ENCODE assay signal across 8 mouse cellular contexts in the genomic region with DNA sequence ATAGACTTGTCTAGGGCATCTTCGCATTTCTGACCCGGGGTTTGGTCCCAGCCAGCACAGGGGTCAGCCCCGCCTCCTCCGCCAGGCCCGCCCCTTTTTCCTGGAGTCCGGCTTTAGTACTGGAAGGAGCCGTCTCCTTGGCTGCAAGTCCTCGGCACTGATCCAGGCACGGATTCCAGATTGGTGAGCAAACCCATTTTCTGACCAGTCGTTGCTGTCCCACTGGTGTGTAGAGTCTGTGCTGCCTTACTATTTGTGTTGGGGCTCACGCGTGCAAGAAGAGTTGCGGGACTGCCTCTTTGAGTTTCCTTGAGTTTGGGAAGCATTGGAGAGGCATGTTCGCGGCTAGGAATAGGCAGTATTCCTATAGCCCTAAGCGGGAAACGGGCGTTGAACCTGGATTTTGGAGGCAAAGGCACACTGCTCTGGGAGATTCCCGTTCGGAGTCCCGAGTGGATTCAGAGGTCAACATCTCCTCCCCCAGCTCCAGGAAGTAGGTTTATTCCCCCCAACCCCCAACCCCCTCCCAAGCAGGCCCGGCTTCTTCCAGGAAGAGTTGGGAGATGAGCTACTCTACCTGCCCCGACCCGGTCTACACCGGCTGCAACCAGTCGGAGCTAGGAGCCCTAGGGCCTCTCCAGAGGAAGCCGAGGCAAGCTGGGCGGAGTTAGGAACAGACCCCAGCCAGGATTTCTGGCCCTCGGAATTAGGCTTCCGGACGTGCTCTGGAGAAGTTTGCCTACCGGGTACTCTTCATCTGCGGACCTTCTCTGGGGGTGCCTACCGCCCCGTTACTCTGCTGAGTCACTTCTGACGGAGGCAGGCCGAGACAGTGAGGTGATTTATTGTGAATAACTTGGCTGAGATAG. TPM values are rescaled to one million over a fixed set of nuclear protein-coding genes. Genes with fewer than 3 reads are reported as not detected.
A peak's percentile ranks its signal among the peaks of the same experiment; 100 is the strongest.
DNase-seq lines count a peak whose midpoint lies in the region; ATAC-seq and TF ChIP-seq lines count a peak whose summit lies in the region.

A gene (plus strand): TSS at position 93 of the 869 bp plus-strand sequence.

- H3K4me3 ChIP-seq in embryonic facial prominence, embryonic 14.5 days (ENCODE audit: low read depth, low read length): peak within 1 kb of the TSS; percentile 36
- H3K4me3 ChIP-seq in heart, embryonic 12.5 days: peak within 1 kb of the TSS; percentile 58
- H3K4me3 ChIP-seq in kidney, embryonic 15.5 days (replicated peaks): peak within 1 kb of the TSS; percentile 41
- peak within 1 kb of the TSS; percentile 37 for H3K4me3 ChIP-seq in lung, postnatal 0 days (ENCODE audit: low read depth, low read length)

- no peaks in the 10 kb centered on the region for H3K36me3 ChIP-seq in embryonic facial prominence, embryonic 14.5 days (ENCODE audit: control insufficient read depth, insufficient read depth, low read length)
- no peaks in the 10 kb centered on the region for H3K36me3 ChIP-seq in heart, embryonic 12.5 days
- no peaks in the 10 kb centered on the region for H3K36me3 ChIP-seq in kidney, embryonic 15.5 days
- no peaks in the 10 kb centered on the region for H3K36me3 ChIP-seq in lung, postnatal 0 days (ENCODE audit: insufficient read depth, low read length)

- no peaks in the 10 kb centered on the region for H3K27me3 ChIP-seq in embryonic facial prominence, embryonic 14.5 days (replicated peaks; ENCODE audit: control insufficient read depth, insufficient read depth, low read length)
- H3K27me3 ChIP-seq in heart, embryonic 12.5 days (replicated peaks): no peaks in the 10 kb centered on the region
- no peaks in the 10 kb centered on the region for H3K27me3 ChIP-seq in kidney, embryonic 15.5 days
- H3K27me3 ChIP-seq in lung, postnatal 0 days (replicated peaks; ENCODE audit: insufficient read depth, low read length): no peaks in the 10 kb centered on the region

- H3K9me3 ChIP-seq in embryonic facial prominence, embryonic 14.5 days (ENCODE audit: control insufficient read depth, low read length): no peaks in the 10 kb centered on the region
- no peaks in the 10 kb centered on the region for H3K9me3 ChIP-seq in heart, embryonic 12.5 days (replicated peaks)
- no peaks in the 10 kb centered on the region for H3K9me3 ChIP-seq in kidney, embryonic 15.5 days (replicated peaks)
- H3K9me3 ChIP-seq in lung, postnatal 0 days (ENCODE audit: low read length): no peaks in the 10 kb centered on the region

- H3K4me2 ChIP-seq in embryonic facial prominence, embryonic 14.5 days (ENCODE audit: low read depth, low read length): peak within 1 kb of the TSS; percentile 60
- peak within 1 kb of the TSS; percentile 87 for H3K4me2 ChIP-seq in heart, embryonic 12.5 days
- H3K4me2 ChIP-seq in kidney, embryonic 15.5 days: peak within 1 kb of the TSS; percentile 67
- peak within 1 kb of the TSS; percentile 63 for H3K4me2 ChIP-seq in lung, postnatal 0 days (replicated peaks; ENCODE audit: low read depth, low read length)

- no peak within 1 kb of the TSS for H3K27ac ChIP-seq in embryonic facial prominence, embryonic 14.5 days (replicated peaks; ENCODE audit: low read depth, low read length)
- peak within 1 kb of the TSS; percentile 85 for H3K27ac ChIP-seq in heart, embryonic 12.5 days (ENCODE audit: poor library complexity, severe bottlenecking)
- no peak within 1 kb of the TSS for H3K27ac ChIP-seq in kidney, embryonic 15.5 days
- no peak within 1 kb of the TSS for H3K27ac ChIP-seq in lung, postnatal 0 days (ENCODE audit: low read length)

- peak; percentile 55; the same call in 1 of the 2 replicates for ATAC-seq in embryonic facial prominence, embryonic 14.5 days (ENCODE audit: low read depth)
- peak; percentile 90 for ATAC-seq in heart, embryonic 12.5 days (ENCODE audit: insufficient number of reproducible peaks, low FRiP score)
- peak; percentile 91 for ATAC-seq in kidney, embryonic 15.5 days (replicated peaks; ENCODE audit: low FRiP score)
- peak; percentile 82 for ATAC-seq in lung, postnatal 0 days

- TF ChIP-seq CTCF in lung, postnatal 0 days (IDR thresholded peaks at IDR 0.05): no peak

- WGBS in embryonic facial prominence, embryonic 14.5 days: 2% methylated on average over 31 of the region's 37 CpGs
- under 1% methylated on average over 37 of the region's 37 CpGs for WGBS in heart, embryonic 12.5 days
- WGBS in kidney, embryonic 15.5 days: 2% methylated on average over 37 of the region's 37 CpGs
- WGBS in lung, postnatal 0 days: 2% methylated on average over 37 of the region's 37 CpGs

- H3K4me1 ChIP-seq in embryonic facial prominence, embryonic 14.5 days (ENCODE audit: control insufficient read depth, insufficient read depth, low read length): 0 out of 2 replicates have a peak, but pooled peaks cover 3% of the 10 kb centered on the region
- H3K4me1 ChIP-seq in heart, embryonic 12.5 days (replicated peaks): peaks cover 5% of the 10 kb centered on the region; the same call in 1 of the 2 replicates
- peaks cover 8% of the 10 kb centered on the region; the same call in 1 of the 2 replicates for H3K4me1 ChIP-seq in kidney, embryonic 15.5 days
- H3K4me1 ChIP-seq in lung, postnatal 0 days (ENCODE audit: insufficient read depth, low read depth, low read length): no peaks in the 10 kb centered on the region; the same call in 1 of the 2 replicates

- TF ChIP-seq EP300 in lung, postnatal 0 days (IDR thresholded peaks at IDR 0.05): no peak

- DNase-seq in 3134 (ENCODE audit: extremely low read depth, insufficient read length, low spot score) (peak; percentile 71), WW6 (ENCODE audit: low read depth, low spot score) (peak; percentile 83)
- DNase-seq in embryonic facial prominence, embryonic 14.5 days (ENCODE audit: low spot score): peak; percentile 45
- peak; percentile 67 for DNase-seq in lung, postnatal 0 days (ENCODE audit: low spot score)
- peak; percentile 71 for DNase-seq in ovary, adult 18-20 months (ENCODE audit: low spot score)
- no peak for DNase-seq in spleen, postnatal 14 days (ENCODE audit: low spot score in 2 of 2)

- H3K9ac ChIP-seq in embryonic facial prominence, embryonic 14.5 days (ENCODE audit: low read depth, low read length): peak within 1 kb of the TSS; percentile 56
- H3K9ac ChIP-seq in heart, embryonic 12.5 days: peak within 1 kb of the TSS; percentile 78
- peak within 1 kb of the TSS; percentile 24; the same call in 1 of the 2 replicates for H3K9ac ChIP-seq in kidney, embryonic 15.5 days
- peak within 1 kb of the TSS; percentile 34; the same call in 1 of the 2 replicates for H3K9ac ChIP-seq in lung, postnatal 0 days (replicated peaks; ENCODE audit: low read depth)

RNA-seq across cellular contexts. Expression of the gene that starts here (rescaled TPM):
- 0.72 and 0.89 TPM in 2 replicates for polyA plus RNA-seq in embryonic facial prominence, embryonic 14.5 days (2014; fragmentation: Nextera tagmentation; extraction: Ambion mirVana)
- polyA plus RNA-seq in heart, embryonic 12.5 days (2016; fragmentation: Nextera tagmentation; extraction: Ambion mirVana): 7.6 and 7.7 TPM in 2 replicates
- 1.9 and 2.2 TPM in 2 replicates for polyA plus RNA-seq in kidney, embryonic 15.5 days (2015; fragmentation: Nextera tagmentation; extraction: Ambion mirVana)
- polyA plus RNA-seq in lung, postnatal 0 days (2015; fragmentation: Nextera tagmentation; extraction: Ambion mirVana): 0.61 and 1.1 TPM in 2 replicates

Comparison
In these comparisons a context has a peak if more than half of its experiments do, and no peak if none do; other contexts are left out.
1. Peak in DNase-seq, ATAC-seq, H3K4me3 ChIP-seq, H3K9ac ChIP-seq and H3K4me2 ChIP-seq in embryonic facial prominence, embryonic 14.5 days; RNA of the gene not detected or under 1 TPM.
2. DNase-seq: peak in 3134 (single experiment), WW6 (single experiment), lung, postnatal 0 days (single experiment) and ovary, adult 18-20 months (single experiment); none in spleen, postnatal 14 days (0 of 2).
3. H3K9ac ChIP-seq: peak in every context shown above with its lines; median percentile 78 in heart, embryonic 12.5 days; 56 in embryonic facial prominence, embryonic 14.5 days; 34 in lung, postnatal 0 days; 24 in kidney, embryonic 15.5 days.
4. Peak in every context shown above with its lines, with median percentiles within 50 percentile points of each other: ATAC-seq, H3K4me2 ChIP-seq and H3K4me3 ChIP-seq.